Mouse (Mus musculus): ENCODE measurements around the gene Birc7.

Gene Birc7

DNA sequence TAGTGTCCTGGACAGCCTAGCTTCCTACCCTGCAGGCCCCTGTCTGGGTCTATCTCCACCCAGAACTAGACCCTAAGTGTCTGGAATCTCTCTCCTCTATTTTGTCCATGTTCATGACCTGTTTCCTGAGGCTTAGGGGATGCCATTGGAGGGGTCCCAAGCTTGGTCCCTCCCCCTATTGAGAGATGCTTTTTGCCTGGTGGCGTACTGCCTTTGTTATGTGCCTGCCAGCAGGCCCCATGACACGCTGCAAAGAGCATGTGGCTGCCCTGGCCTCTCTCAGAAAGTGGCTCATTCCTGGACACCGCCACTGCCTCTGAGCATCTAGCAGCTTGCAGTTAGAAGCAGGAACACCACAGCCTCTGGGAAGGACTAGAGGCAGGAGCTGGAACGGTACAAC, at the start of gene Birc7:
TSS of gene Birc7 (plus strand) at position 301 of the 400 bp plus-strand sequence.
- no peak for DNase-seq

DNA sequence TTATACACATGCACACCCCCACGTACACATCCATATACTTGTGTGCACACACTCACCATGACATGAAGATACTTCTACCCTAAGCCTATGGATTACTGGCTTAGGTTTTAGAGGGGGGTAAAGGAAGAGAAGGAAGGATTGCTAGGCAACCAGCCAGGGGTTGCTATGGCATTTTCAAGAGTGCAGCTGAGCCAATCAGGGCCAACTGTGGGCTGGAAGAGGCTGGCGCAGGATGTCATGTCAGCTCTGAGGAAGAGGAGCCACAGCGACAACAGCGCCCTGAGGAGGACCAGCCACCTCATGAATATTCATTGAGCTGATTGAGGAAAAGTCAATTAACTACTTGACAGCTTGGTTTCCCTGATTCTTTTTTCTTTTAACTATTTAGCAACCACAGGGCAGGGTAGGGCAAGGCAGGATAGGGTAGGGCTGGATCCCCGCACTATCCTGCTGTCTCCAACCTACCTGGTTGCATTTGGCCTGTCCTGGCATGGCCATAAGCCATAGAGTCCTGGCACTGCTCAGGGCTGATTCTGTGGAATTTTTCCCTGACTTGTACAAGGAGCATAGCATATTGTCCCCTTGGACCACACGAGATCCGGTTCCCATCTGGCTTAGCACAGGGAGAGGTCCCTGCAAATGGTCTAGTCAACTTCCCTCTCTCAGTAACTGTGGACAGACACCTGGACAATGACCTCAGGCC, 49.3 kb upstream of the Birc7 start:
- DNase-seq, result peak; percentile 76

DNA sequence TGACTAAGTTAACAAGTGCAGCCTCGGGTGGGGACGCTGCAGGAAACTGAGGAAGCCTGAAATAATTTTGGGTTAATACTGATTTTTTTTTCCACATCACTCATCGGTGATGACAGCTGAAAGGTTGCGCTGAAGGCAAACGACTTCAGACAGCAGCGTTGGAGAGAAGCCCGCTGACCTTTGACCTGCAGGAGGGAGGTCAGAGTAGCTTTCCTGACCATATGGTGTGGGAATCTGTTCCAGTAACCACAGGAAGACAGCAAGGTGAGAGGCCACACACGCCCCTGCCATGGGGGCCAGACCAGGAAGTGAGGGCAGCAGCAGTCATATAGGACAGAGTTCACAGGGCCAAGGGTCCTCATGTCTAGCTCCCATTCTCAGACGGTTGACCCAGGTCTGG, 47.5 kb upstream of the Birc7 start:
- DNase-seq, result peak; percentile 2

DNA sequence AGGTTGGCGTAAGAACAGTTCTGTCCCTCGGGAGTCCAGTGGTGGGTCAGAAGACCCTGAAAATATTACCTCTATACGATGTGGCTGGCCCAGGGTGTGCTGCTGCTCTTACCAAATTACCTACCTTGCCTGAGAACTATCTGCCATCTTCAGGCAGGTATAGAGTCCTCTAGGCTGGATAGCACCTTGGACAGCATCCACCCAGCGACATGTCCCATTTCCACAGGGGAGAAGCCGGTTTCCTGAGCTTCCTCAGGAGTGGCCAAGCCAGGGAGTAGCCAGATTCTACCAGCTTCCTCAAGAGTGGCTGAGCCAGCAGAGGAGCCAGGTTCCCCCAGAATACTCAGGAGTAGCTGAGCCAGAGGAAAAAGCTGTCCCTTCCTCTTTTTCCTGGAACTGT, 43.6 kb upstream of the Birc7 start:
- DNase-seq, result peak; percentile 3

DNA sequence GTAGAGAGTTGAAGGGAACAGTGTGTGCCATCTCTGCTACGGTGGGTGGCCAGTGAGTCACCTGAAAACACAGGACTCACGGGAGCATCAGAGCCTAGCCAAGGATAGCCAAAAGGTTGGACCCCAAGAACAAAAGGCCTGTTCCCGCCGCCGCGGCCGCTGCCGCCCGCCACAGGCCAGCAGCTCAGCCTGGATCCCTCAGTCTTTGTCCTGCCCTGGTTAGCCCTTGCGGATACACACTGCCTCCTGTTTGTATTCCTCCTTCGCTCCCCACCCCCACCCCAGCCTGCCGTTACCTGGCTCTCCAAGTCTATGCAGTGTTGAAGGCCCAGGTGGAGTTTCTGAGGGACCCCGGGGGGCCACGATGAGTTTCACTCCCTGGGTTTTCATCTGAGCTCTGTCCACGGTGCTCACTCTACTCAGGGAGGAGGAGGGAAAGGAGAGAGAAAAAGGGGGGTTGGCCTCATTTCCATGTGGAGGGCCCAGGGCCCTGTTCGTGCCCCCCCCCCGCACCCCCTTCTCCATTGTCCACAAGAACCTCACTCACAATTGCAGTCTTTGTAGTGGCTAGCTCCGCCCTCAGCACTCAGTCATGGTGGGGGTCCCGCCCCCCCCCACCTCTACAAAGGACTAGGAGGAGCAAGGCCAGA, 39.4 kb upstream of the Birc7 start:
- no peak for DNase-seq

DNA sequence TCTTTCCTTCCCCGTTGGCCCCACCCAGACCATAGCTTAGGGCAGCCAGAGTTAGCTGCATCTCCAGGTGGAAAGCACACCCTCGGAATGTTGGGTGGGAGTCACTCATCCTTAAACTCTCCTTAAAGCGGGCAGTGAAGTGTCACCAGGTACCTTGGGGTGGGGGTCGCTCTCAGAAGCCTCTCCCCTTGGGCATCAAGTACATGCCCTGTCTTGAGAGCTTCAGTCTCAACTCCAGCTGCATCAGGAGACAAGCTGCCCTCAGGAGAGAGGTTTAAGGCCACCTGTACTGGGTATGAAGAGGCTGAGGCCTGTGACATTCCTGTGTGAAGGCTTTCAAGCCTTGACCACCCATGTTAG, 38.9 kb upstream of the Birc7 start:
- DNase-seq, result no peak

DNA sequence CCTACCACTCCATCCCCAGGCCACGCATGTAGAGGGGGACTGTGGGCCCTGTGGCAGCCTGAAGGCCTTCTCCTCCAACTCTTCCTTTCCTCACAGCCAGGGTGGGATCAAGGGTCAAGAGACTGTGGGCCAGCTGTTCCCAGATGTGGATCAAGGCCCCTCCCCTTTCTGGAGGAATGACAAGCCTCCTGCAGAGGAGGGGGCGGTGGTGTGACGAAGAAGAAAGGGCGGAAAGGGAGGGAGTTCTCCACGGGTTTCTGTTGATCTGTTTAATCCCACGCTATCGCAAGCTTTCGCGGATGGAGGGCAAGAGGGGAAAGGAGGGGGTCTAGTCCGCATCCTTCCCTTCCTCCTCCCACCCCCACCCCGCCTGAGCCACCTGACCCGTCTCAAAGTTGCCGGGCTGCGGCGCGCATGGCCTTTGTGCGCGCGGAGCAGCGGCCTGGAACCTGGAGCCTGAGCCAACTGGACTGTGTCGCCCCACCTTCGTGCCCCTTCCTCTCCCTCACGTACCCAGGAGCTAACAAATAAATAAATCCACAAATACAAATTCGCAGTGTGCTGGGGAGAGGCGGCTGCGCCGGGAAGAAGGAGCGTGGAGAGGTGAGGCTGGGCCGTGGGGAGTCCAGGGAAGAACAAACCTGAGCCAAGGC, 38.3 kb upstream of the Birc7 start:
- DNase-seq, result no peak

DNA sequence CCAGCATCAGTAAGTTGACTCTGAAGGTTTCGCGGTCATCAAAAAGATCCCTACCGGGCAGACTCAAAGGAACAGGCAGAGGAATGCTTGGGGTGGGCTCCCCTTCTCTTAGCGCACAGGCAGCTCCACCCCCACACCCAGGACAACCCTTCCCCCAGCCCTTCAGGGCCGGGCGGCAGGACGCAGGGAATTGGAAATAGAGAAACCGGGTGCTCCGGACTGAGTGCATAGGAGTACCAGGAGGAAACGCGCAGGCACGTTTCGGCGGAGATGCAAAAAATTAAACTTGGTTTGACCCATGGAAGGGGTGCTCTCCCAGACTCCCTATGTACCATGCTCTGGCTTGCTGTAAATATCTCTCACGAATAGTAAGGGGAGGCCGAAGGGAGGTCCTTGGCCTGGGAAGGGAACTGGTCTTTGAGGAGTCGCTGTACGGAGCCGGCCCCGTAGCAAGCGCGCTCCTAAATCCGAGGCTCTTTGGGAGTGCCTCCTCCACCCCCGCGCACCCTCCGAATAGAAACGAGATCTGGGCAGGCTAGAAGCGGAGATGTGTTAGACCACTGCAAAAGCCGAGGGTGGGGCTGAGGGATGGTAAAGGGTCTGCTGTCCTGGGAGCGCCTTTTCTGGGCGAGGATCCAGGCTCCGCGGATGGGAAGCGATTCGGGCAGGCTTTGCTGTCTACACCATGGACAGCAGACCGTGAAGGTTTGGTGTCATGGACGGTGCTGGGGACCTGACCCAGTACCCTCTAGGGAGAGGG, 37.6 kb upstream of the Birc7 start:
- peak; percentile 82 for DNase-seq

DNA sequence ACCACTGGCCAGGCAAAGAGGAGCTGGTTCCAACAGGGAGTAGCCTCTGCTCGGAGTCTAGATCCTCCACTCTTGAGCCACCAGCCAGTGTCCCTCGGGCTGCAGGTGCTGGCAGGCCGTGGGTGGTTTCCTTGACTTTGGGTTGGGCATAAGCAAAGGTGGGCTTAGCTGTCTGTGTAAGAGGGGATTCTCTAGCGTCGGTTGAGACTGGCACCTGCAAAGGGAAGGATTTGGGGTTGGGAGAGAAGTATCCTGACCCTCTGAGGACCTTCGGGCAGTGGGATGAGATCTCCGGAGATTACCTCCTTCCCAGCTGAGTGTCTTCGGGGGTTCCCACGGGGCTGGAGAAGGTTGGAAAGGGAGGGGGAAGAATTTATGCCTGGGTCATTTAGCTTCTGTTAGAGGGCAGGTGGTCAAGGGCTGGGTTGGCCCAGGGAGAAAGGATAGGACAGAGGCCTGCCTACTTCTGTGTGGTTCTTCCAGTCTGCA, 36.9 kb upstream of the Birc7 start:
- no peak for DNase-seq

DNA sequence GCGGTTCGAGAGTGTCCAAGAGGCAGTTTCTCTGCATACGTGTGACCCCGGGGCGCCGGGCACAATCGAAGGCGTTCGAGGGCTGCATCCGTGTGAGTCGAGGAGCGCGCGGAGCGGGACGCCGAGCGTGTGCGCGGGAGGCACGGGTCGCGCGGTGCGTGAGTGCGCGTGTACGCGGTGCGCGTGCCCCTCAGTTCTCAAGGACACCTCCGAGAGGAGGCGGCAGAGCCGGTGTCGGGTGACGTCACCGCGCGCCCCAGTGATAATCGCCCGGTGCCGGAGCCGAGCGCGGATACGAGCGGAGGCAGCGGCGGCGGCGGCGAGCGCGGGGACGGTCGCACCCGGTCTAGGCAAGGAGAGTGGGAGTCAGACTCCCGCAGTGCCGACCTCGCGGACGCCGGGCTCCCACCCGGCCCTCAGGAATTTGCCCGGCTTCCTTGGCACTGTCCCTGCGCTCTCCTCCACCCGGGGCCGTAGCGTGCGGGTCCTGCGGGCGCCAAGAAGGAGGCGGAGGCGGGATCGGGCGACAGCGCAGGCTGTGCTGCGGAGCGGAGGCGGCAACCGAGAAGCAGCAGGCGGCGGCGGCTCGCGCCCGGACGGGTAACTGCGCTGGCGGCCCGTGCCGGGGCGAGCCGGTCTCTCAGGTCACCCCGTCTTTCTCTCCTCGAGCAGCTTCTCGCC, 35.8 kb upstream of the Birc7 start:
- DNase-seq, result peak; percentile 96

DNA sequence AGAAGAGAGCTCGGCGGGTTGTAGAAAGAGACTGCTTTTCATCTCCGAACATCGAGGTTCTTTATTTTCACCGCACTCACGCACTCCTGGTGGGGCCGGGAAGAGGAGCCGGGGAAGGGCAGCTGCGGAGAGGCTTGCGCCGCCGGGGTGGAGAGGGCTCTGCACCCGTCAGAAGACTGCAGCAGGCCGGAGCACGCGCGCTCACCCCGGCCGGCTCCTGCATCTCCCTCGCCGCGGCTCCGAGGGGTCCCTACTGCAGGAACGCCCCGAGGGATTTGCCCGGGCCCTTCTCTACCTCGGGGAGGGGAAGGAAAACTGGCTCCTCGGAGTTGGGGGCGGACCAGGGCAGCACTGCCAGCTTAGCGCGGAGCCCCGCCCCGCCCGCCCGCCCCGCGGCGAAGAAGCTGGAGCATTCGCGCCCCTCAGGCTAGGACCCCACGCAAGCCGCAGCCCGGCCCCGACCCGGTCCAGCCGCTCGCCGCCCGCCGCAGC, 35.2 kb upstream of the Birc7 start:
- DNase-seq, result peak; percentile 48

DNA sequence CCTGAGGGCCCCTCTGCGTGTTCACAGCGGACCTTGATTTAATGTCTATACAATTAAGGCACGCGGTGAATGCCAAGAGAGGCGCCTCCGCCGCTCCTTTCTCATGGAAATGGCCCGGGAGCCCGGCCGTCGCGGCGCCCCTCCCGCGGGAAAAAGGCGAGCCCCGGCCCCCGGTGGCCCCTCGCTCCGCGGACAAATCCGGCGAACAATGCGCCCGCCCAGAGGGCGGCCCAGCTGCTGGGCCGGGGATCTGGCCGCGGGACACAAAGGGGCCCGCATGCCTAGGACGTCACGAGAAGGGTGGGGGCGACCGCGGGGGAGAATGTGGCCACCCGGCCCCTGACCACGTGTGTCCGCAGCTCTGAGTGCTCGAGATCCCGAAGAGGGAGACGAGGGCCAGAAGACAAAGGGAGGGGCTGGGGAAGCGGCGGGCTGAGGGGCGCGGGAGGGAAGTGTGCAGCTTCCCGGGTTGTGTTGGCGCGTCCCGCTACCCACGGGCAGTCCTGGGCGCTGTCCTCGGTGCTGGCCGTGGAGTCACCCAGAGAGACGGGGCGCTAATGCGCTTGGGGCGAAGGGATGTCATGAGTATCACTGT, 34.7 kb upstream of the Birc7 start:
- peak; percentile 61 for DNase-seq

DNA sequence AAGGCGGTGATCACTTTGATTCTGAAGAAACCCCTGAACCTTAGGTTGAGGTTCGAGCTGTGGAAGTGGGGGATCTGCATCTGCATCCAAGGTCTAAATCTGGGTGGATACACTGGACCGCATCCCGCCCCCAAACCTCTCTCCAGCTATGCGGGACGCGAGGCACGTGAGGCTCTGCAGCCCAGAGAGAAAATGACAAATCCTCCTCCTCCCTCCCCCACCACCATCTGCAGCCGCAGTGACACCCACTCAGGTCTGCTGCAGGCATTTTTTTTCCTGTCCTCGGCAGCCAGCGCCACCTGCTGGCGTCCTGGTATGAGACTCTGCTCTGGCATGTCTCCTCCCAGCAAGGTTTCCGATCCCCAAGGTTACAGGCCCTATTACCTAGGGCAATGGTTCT, 34.1 kb upstream of the Birc7 start:
- DNase-seq, result peak; percentile 89

DNA sequence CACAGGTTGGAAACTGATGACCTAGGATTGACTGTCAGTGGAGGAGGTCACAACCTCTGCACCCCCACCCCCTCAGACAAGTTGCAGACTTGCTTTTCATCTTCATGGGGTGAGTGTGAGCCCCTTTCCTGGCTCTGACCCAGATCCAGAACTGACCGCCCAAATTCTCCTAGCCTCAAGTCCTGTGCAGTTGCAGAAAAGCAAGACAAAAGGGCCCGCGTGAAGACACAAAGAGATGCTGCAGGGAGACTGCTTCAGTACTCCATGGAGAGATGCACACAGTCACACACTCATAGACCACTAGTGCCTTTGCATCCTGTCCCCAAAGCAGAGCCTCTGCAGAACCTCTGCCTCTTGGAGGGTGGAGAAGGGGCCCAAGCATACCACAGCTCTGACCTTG, 33.5 kb upstream of the Birc7 start:
- DNase-seq, result no peak

DNA sequence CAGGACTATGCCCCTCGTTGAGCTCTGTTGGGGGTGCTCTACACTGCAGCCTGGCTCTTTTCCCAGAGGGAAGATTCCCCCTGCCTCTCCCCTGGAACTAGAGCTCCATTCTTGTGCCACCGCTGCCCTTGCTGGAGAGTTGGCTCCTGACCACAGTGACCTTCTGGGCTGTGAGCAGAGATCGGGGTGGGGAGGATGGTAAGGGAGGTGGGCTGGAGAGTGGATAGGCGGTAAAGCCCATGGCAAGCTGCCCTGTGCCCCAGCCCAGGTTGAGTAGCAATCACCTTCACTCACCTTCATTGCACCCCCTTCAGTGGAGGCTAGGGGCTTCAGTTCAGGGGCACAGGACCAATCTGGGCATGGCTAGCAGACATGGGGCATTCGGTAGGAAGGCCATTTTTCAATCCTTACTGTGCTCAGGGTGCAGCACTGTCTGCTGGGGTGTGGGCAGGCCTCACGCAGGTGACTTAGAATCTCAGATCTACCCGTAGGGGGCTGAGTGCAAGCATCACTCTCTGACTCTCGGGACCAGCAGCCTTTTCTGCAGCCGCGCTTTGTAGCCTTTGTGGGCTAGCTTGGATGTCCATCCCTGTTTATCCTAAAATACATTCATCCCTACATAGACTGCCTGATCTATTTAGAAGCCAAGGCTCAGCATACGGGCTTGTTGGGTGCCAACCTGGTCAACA, 32.8 kb upstream of the Birc7 start:
- DNase-seq, result no peak

DNA sequence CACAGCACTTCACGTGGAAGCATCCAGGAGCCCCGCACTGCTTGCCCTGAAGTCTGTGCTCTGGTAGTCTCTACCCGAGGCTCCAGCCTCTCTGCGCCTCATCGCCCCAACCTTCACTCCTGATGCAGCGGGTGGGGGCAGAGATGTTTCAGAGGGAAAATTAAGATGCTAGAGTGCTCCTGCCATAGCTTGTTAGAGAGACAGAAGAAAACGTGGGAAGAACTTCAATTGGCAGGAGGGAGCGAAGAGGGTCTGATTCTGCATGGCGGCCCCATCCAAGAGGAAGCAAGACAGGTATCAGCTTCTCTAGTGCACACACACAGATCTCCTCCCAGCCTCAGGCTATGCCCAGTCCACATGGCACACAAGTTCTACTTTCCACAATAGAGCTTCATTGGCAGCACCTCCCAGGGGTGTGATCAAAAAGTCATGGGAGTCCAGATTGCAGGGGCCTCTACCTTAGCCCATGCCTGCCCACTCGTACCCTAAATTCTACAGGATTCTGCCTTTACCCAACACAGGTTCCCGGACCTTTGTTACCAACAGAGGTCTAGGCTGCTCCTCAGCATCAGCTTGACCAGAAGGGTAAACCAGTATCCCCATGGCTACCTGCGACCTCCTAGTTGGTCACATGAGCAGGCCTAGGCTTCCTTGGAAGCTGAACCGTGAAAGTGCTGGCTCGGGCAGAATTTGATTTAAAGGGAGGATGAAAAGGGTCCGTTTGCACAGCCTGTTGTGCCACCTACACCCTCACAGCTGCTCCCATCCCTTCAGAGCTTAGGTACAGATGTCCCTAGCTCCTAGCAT, 31.8 kb upstream of the Birc7 start:
- no peak for DNase-seq

DNA sequence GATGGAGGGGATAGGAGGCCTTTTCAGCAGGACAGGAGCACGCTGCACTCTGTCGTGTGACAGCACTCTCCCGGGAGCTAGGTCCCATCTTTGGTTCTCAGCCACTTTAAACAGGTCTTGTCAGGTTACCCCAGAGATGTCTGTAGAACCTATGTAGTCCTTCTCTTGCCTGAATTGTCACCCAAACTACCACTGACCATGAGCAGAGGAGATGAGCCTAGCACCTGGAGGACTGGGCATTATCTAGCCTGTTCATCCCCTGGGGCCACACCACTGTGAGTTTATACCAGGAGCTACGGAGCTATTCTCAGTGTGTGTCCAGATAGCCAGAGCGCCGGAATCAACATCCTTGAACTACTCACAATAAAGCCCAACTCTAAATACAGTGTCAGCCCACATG, 31.0 kb upstream of the Birc7 start:
- no peak for DNase-seq

DNA sequence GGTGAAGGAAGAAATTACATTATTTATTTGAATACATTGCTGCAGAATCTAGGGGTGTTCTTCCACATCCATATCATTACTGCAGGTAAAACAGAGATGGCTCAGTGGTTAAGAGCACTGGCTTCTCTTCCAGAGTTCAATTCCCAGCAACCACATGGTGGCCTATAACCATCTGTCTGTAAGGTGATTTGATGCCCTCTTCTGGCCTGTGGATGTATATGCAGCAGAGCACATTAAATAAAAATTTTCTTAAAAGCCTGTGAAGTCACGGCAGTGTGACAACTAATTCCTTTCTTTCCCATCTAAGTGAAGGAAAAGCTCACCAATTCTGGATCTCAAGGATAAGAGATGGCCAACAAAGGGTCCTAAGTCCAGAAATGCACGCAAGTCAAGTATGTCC, 26.7 kb upstream of the Birc7 start:
- no peak for DNase-seq

DNA sequence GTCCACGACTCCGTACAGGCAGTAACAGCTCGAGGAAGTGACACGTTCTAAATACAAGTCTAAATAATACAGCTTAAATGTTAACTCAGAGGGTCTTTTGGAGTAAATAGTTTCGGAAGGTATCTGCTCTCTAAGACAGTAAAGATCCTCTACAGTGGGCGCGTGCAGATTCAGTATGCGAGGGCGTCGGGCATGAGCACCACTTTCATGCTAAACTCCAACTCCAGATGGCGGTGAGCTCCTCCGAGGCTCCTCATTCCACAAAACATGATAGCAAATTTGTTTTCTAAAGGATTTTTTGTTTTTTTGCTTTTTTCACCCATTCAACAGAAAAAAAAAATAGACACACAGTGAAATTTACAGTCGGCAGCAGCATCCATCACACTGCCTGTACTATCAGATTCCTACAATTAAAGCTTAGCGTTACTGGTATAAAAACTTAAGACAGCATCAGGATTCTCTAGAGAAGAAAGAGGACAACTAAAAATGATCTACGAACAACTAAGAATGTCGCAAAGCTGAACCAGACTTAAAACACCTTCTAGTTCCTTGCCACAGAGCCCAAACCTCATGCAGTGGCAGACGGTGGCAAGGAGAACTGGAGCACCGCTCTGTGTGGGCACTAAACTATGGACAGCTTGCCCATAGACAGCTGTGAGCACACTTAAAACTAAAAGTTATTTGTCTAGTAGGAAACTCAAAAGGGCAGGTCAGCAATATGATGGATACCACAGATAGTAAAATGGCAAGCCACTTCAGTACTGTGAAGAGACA, 24.2 kb upstream of the Birc7 start:
- DNase-seq, result peak; percentile 27

Measured in right cerebral cortex, postnatal 14 days (tissue).